Mouse (Mus musculus) testis, adult 2 months (tissue): ENCODE data around the gene C8g.

Source experiments
- CTCF ChIP-seq: fragments of 200-500 bp; IDR thresholded peaks from 2 replicates; pipeline ENCODE4 v1.5.1; 2012; ENCODE audit warnings: low read depth, mild to moderate bottlenecking, inconsistent platforms, low read length, moderate library complexity; ENCODE audit not compliant: control insufficient read depth, insufficient read depth, insufficient replicate concordance
- POLR2A ChIP-seq: fragments of 200-500 bp; IDR thresholded peaks from 2 replicates; pipeline ENCODE4 v1.6.1; 2012; ENCODE audit warnings: low read depth, mild to moderate bottlenecking, inconsistent platforms, low read length, moderate library complexity; ENCODE audit not compliant: control insufficient read depth

- no peak for TF ChIP-seq POLR2A
- no peak for TF ChIP-seq CTCF
Measured at GRCm38 (mm10) chr2:25467606-25468303, 33.8 kb downstream of the C8g start.
